17 mouse cellular contexts compared by ENCODE assay signal in genomic region chr11:94955103-94955502, GRCm38 (mm10). TPM values are rescaled to one million over a fixed set of nuclear protein-coding genes. Genes with fewer than 3 reads are reported as not detected.
DNase-seq lines count a peak whose midpoint lies in the region; ATAC-seq lines count a peak whose summit lies in the region.
"Had no signal": no experiment of that assay in that cellular context is flagged by ENCODE, and none has a peak within 500 bp of the region (broad histone marks: within the 10 kb centered on the region; RNA-seq: fewer than 3 reads in every experiment).

No protein-coding gene starts in this region.

- 0 out of 2 replicates have a peak, but pooled peaks have one; percentile 38 for ATAC-seq in hindbrain, embryonic 11.5 days (ENCODE audit: low FRiP score)
- no peak for ATAC-seq in hindbrain, embryonic 13.5 days (ENCODE audit: low FRiP score)
- ATAC-seq: liver, postnatal 0 days had no signal

- H3K4me1 ChIP-seq in hindbrain, embryonic 11.5 days (replicated peaks; ENCODE audit: control insufficient read depth, insufficient read depth, low read length), result peaks cover 4% of the 10 kb centered on the region; the same call in 1 of the 2 replicates
- H3K4me1 ChIP-seq in hindbrain, embryonic 13.5 days (replicated peaks), result peaks cover 24% of the 10 kb centered on the region

- no peaks in the 10 kb centered on the region for H3K27me3 ChIP-seq in hindbrain, embryonic 11.5 days (ENCODE audit: control insufficient read depth, insufficient read depth, low read length)
- no peaks in the 10 kb centered on the region for H3K27me3 ChIP-seq in hindbrain, embryonic 13.5 days
- H3K27me3 ChIP-seq: neural tube, embryonic 13.5 days had no signal

- no peaks in the 10 kb centered on the region for H3K36me3 ChIP-seq in hindbrain, embryonic 11.5 days (ENCODE audit: control insufficient read depth, insufficient read depth, low read length)
- H3K36me3 ChIP-seq in hindbrain, embryonic 13.5 days, result no peaks in the 10 kb centered on the region
- H3K36me3 ChIP-seq: midbrain, embryonic 12.5 days; neural tube, embryonic 13.5 days had no signal

- no peak overlapping the region for H3K4me3 ChIP-seq in hindbrain, embryonic 11.5 days (ENCODE audit: low read depth, low read length)
- H3K4me3 ChIP-seq in hindbrain, embryonic 13.5 days, result no peak overlapping the region
- H3K4me3 ChIP-seq: midbrain, embryonic 12.5 days; neural tube, embryonic 13.5 days had no signal

- no peak overlapping the region for H3K9ac ChIP-seq in hindbrain, embryonic 11.5 days (ENCODE audit: low read depth, low read length)
- H3K9ac ChIP-seq in hindbrain, embryonic 13.5 days, result no peak overlapping the region
- H3K9ac ChIP-seq: liver, postnatal 0 days; midbrain, embryonic 12.5 days; neural tube, embryonic 13.5 days had no signal

- 70% methylated on average over 9 of the region's 9 CpGs for WGBS in hindbrain, embryonic 11.5 days
- 66% methylated on average over 9 of the region's 9 CpGs for WGBS in hindbrain, embryonic 13.5 days

- no peak overlapping the region for H3K4me2 ChIP-seq in hindbrain, embryonic 11.5 days (replicated peaks; ENCODE audit: low read depth, low read length)
- H3K4me2 ChIP-seq in hindbrain, embryonic 13.5 days, result no peak overlapping the region
- H3K4me2 ChIP-seq: midbrain, embryonic 12.5 days had no signal

- no peaks in the 10 kb centered on the region for H3K9me3 ChIP-seq in hindbrain, embryonic 11.5 days (ENCODE audit: control insufficient read depth, low read length)
- H3K9me3 ChIP-seq in hindbrain, embryonic 13.5 days, result no peaks in the 10 kb centered on the region
- H3K9me3 ChIP-seq: midbrain, embryonic 12.5 days; neural tube, embryonic 13.5 days had no signal

- peak; percentile 41 for DNase-seq in hindbrain, embryonic 11.5 days (ENCODE audit: low spot score)
- DNase-seq in 3T3-L1 (ENCODE audit: low read depth, low spot score), result peak; percentile 41
- peak; percentile 87 for DNase-seq in Muller cell, postnatal 12 days (ENCODE audit: inconsistent ontology term)
- peak; percentile 59 for DNase-seq in fibroblast of lung, adult 2 months (ENCODE audit: low read depth)
- DNase-seq in c-Kit-positive CD71-positive TER-119-positive erythroid progenitor cells, embryonic 14.5 days (ENCODE audit: low spot score), result no peak
- no peak for DNase-seq in spleen, postnatal 10 days (ENCODE audit: low spot score in 2 of 2)
- no peak for DNase-seq in adrenal gland, postnatal 25 days
- DNase-seq: adrenal gland, postnatal 10 days; heart, adult 18-20 months; liver, postnatal 0 days; thymus, adult 2 months had no signal

- no peak overlapping the region for H3K27ac ChIP-seq in hindbrain, embryonic 11.5 days (ENCODE audit: low read depth, low read length)
- H3K27ac ChIP-seq in hindbrain, embryonic 13.5 days, result no peak overlapping the region
- H3K27ac ChIP-seq: midbrain, embryonic 12.5 days; neural tube, embryonic 13.5 days had no signal

RNA-seq across cellular contexts. Expression of gene Hils1, which starts 12.3 kb away (rescaled TPM):
- polyA plus RNA-seq in hindbrain, embryonic 11.5 days (2014; fragmentation: Nextera tagmentation; extraction: Ambion mirVana), result not detected in 2 replicates
- polyA plus RNA-seq in hindbrain, embryonic 13.5 days (2015; fragmentation: Nextera tagmentation; extraction: Ambion mirVana), result not detected in 2 replicates
- not detected in 2 replicates for total RNA-seq in adrenal gland, postnatal 25 days (2021)
- total RNA-seq: adrenal gland, postnatal 10 days; heart, adult 18-20 months; layer of hippocampus, adult 8-10 months; left cerebral cortex, postnatal 36 days had no signal
- polyA plus RNA-seq: kidney, embryonic 14.5 days; liver, postnatal 0 days; midbrain, embryonic 12.5 days; neural tube, embryonic 13.5 days had no signal

RNA-seq across cellular contexts. Expression of gene Col1a1, which starts 19.1 kb away (rescaled TPM):
- 122 and 135 TPM in 2 replicates for polyA plus RNA-seq in hindbrain, embryonic 11.5 days (2014; fragmentation: Nextera tagmentation; extraction: Ambion mirVana)
- polyA plus RNA-seq in hindbrain, embryonic 13.5 days (2015; fragmentation: Nextera tagmentation; extraction: Ambion mirVana), result 128 and 217 TPM in 2 replicates
- 74.0 and 116 TPM in 2 replicates for total RNA-seq in adrenal gland, postnatal 25 days (2021)

RNA-seq across cellular contexts. Expression of gene Sgca, which starts 21.0 kb away (rescaled TPM):
- polyA plus RNA-seq in hindbrain, embryonic 11.5 days (2014; fragmentation: Nextera tagmentation; extraction: Ambion mirVana), result 0.11 and 0.29 TPM in 2 replicates
- polyA plus RNA-seq in hindbrain, embryonic 13.5 days (2015; fragmentation: Nextera tagmentation; extraction: Ambion mirVana), result 0.23 and 0.52 TPM in 2 replicates
- total RNA-seq in adrenal gland, postnatal 25 days (2021), result not detected in 2 replicates
- polyA plus RNA-seq: midbrain, embryonic 12.5 days; neural tube, embryonic 13.5 days had no signal

RNA-seq across cellular contexts. Expression of gene Ppp1r9b, which starts 35.7 kb away (rescaled TPM):
- polyA plus RNA-seq in hindbrain, embryonic 11.5 days (2014; fragmentation: Nextera tagmentation; extraction: Ambion mirVana), result 12.4 and 16.2 TPM in 2 replicates
- 16.9 and 17.3 TPM in 2 replicates for polyA plus RNA-seq in hindbrain, embryonic 13.5 days (2015; fragmentation: Nextera tagmentation; extraction: Ambion mirVana)
- 125 and 146 TPM in 2 replicates for total RNA-seq in adrenal gland, postnatal 25 days (2021)

RNA-seq across cellular contexts. Expression of gene Samd14, which starts 54.6 kb away (rescaled TPM):
- polyA plus RNA-seq in hindbrain, embryonic 11.5 days (2014; fragmentation: Nextera tagmentation; extraction: Ambion mirVana), result 46.1 and 47.6 TPM in 2 replicates
- 132 and 142 TPM in 2 replicates for polyA plus RNA-seq in hindbrain, embryonic 13.5 days (2015; fragmentation: Nextera tagmentation; extraction: Ambion mirVana)
- 3.0 and 4.4 TPM in 2 replicates for total RNA-seq in adrenal gland, postnatal 25 days (2021)

Comparison
In these comparisons a context has a peak if more than half of its experiments do, and no peak if none do; other contexts are left out.
1. DNase-seq: peak in hindbrain, embryonic 11.5 days (single experiment), 3T3-L1 (single experiment), Muller cell, postnatal 12 days (single experiment) and fibroblast of lung, adult 2 months (single experiment); none in c-Kit-positive CD71-positive TER-119-positive erythroid progenitor cells, embryonic 14.5 days (single experiment), spleen, postnatal 10 days (0 of 2) and adrenal gland, postnatal 25 days (single experiment).